Mouse (Mus musculus): ENCODE measurements around the gene Purb. TPM values are rescaled to one million over a fixed set of nuclear protein-coding genes. Genes with fewer than 3 reads are reported as not detected.

Purb gene
- polyA plus RNA-seq, 1 experiment from 2014 or later, result 29.2 TPM

DNA sequence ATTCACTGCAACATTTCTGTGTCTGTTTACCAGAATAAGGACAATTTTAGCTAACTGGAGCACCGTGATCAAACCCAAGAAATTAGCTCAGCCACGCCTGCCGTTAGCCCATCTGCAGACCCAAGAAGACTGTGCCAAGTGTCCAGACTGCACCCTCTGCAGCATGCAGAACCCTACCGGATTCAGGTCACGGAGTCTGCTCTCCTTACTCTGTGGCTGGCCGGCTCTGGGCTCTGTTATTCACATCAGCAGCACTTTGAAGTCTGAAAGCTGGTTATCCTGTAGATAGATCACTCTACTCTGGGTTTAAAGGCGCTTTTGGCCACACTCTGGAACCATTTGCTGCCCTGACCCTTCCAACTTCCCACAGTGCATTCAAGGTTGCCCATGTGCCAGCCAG, 4.5 kb upstream of the Purb start:
- no peak overlapping the region for H3K4me3 ChIP-seq (ENCODE audit: low read depth, low read length)
- no peak overlapping the region for H3K27ac ChIP-seq (replicated peaks; ENCODE audit: low read depth, low read length)
- H3K4me2 ChIP-seq (ENCODE audit: low read depth, low read length), result no peak overlapping the region
- no peaks in the 10 kb centered on the region for H3K36me3 ChIP-seq (ENCODE audit: control insufficient read depth, insufficient read depth, low read length)
- H3K4me1 ChIP-seq (ENCODE audit: control insufficient read depth, insufficient read depth, low read length), result no peaks in the 10 kb centered on the region
- no peak overlapping the region for H3K9ac ChIP-seq (ENCODE audit: low read depth, low read length)
- no peaks in the 10 kb centered on the region for H3K9me3 ChIP-seq (ENCODE audit: control insufficient read depth, low read length)
- WGBS, result 70% methylated on average over 7 of the region's 7 CpGs
- H3K27me3 ChIP-seq (replicated peaks; ENCODE audit: control insufficient read depth, insufficient read depth, low read length), result no peaks in the 10 kb centered on the region
- ATAC-seq (ENCODE audit: low read depth) (no peak), DNase-seq (ENCODE audit: low spot score) (no peak)

DNA sequence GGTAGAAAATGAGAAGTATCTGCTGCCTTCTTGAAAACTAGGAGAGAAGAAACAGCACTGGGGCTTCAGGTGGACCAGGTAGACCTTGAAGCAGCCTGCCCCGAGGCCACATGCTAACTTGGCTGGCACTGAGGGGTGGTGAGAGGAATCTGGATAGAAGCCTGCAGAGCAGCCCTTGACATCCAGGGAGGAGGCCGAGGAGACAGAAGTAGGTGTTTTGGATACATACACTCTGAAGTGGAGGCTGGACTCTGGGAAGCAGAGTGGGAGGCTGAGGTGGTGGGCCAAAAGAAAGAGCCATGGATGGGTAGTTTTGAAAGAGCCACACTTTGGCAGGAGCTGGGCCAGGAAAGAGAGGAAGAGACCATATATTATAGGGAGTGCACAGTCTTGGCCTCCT, 3.5 kb upstream of the Purb start:
- Histone ChIP-seq H3K4me1 (ENCODE audit: control insufficient read depth, insufficient read depth, low read length) (peaks cover 3% of the 10 kb centered on the region; the same call in 1 of the 2 replicates), H3K4me2 (ENCODE audit: low read depth, low read length) (no peak overlapping the region), H3K36me3 (ENCODE audit: control insufficient read depth, insufficient read depth, low read length) (no peaks in the 10 kb centered on the region), H3K9me3 (ENCODE audit: control insufficient read depth, low read length) (no peaks in the 10 kb centered on the region), H3K27me3 (replicated peaks; ENCODE audit: control insufficient read depth, insufficient read depth, low read length) (no peaks in the 10 kb centered on the region), H3K4me3 (ENCODE audit: low read depth, low read length) (no peak overlapping the region), H3K27ac (replicated peaks; ENCODE audit: low read depth, low read length) (no peak overlapping the region), H3K9ac (ENCODE audit: low read depth, low read length) (no peak overlapping the region)
- ATAC-seq (ENCODE audit: low read depth) (no peak), DNase-seq (ENCODE audit: low spot score) (no peak)
- WGBS, result 77% methylated on average over 2 of the region's 2 CpGs

DNA sequence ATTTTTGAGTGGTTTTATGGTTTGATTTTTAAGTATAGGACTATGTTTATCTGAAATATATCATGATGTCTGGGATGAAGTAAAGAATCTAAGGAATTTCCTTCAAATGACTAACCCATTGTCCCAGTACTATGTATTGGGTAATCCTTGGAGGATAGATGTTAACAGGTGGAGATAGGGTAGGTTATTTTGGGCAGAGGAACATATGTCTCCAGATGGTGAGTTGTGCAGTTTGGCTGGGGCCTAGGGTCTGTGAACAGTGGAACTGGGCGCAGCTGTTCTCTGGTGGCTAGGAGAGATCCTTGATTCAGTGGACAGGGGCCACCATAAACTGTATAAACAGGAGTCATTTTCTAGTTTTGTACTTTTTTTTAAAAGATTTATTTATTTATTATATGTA, 1.6 kb upstream of the Purb start:
- H3K36me3 ChIP-seq (ENCODE audit: control insufficient read depth, insufficient read depth, low read length), result no peaks in the 10 kb centered on the region
- no peak overlapping the region for H3K4me2 ChIP-seq (ENCODE audit: low read depth, low read length)
- H3K27me3 ChIP-seq (replicated peaks; ENCODE audit: control insufficient read depth, insufficient read depth, low read length), result no peaks in the 10 kb centered on the region
- ATAC-seq (ENCODE audit: low read depth) (0 out of 2 replicates have a peak, but pooled peaks have one; percentile 3), DNase-seq (ENCODE audit: low spot score) (peak; percentile 67)
- no peaks in the 10 kb centered on the region for H3K9me3 ChIP-seq (ENCODE audit: control insufficient read depth, low read length)
- peaks cover 17% of the 10 kb centered on the region; the same call in 1 of the 2 replicates for H3K4me1 ChIP-seq (ENCODE audit: control insufficient read depth, insufficient read depth, low read length)
- H3K27ac ChIP-seq (replicated peaks; ENCODE audit: low read depth, low read length), result no peak overlapping the region
- 100% methylated on average over 1 of the region's 1 CpGs for WGBS
- no peak overlapping the region for H3K9ac ChIP-seq (ENCODE audit: low read depth, low read length)
- no peak overlapping the region for H3K4me3 ChIP-seq (ENCODE audit: low read depth, low read length)

DNA sequence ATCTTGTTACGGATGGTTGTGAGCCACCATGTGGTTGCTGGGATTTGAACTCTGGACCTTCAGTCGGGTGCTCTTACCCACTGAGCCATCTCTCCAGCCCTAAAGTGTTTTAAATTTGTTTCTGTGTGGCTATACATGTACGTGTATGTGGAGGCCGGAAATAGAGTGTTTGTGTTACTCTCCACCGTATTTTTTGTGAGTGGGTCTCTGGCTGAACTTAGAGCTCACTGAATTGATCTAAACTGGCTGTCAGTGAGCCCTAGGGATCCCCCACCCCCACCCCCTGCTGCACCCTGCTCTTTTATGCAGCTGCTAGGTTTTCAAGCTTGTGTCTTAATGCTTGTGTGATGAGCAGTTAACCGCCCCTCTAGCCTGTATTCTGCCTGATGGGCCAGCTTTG, 1.2 kb upstream of the Purb start:
- H3K9me3 ChIP-seq (ENCODE audit: control insufficient read depth, low read length), result no peaks in the 10 kb centered on the region
- no peaks in the 10 kb centered on the region for H3K36me3 ChIP-seq (ENCODE audit: control insufficient read depth, insufficient read depth, low read length)
- 67% methylated on average over 6 of the region's 6 CpGs for WGBS
- 0 out of 2 replicates have a peak overlapping the region, but pooled peaks have one; percentile 76 for H3K4me2 ChIP-seq (ENCODE audit: low read depth, low read length)
- no peaks in the 10 kb centered on the region for H3K27me3 ChIP-seq (replicated peaks; ENCODE audit: control insufficient read depth, insufficient read depth, low read length)
- no peak overlapping the region for H3K4me3 ChIP-seq (ENCODE audit: low read depth, low read length)
- no peak for ATAC-seq (ENCODE audit: low read depth)
- H3K9ac ChIP-seq (ENCODE audit: low read depth, low read length), result no peak overlapping the region
- no peak for DNase-seq (ENCODE audit: low spot score)
- H3K27ac ChIP-seq (replicated peaks; ENCODE audit: low read depth, low read length), result peak overlapping the region; percentile 97; the same call in 1 of the 2 replicates
- H3K4me1 ChIP-seq (ENCODE audit: control insufficient read depth, insufficient read depth, low read length), result peaks cover 21% of the 10 kb centered on the region; the same call in 1 of the 2 replicates

DNA sequence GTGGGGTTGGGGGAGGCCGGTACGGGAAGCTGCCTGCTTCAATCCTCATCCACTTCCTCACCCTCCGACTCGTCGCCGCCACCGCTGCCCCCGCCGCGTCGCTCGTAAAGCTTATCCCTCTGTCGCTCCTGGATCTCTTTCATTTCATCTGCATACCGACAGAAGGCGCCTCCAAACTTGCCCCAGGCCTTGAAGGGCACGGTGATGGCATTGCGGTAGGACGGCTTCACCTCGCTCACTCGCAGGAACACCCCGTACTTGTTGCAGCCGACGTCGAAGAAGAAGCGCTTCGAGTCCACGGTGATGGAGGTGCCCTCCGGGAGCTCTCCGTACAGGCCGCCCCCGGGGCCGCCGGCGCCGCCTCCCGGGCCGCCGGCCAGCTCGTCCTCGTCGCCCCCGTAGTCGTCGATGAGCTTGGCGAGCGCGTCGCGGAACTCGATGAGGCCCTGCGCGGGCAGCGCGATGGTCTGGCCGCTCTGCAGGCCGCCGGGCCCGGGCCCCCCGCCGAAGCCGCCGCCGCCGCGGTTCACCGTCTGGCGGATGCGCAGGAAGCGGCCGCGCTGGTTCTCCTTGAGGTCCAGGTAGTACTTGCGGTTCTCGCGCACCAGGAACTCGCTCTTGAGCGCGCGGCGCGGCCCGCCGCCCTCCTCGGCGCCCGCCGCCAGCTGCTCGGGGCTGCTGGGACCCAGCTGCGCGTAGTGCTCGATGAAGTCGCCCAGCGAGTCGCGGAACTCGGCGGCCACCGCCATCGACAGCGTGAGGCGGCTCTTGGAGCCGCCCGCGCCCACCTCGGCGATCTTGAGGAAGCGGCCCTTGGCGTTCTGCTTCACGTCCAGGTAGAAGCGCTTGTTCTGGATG, 614 bp downstream of the Purb start:
- peak overlapping the region; percentile 93 for H3K9ac ChIP-seq (ENCODE audit: low read depth, low read length)
- WGBS, result under 1% methylated on average over 50 of the region's 109 CpGs

DNA sequence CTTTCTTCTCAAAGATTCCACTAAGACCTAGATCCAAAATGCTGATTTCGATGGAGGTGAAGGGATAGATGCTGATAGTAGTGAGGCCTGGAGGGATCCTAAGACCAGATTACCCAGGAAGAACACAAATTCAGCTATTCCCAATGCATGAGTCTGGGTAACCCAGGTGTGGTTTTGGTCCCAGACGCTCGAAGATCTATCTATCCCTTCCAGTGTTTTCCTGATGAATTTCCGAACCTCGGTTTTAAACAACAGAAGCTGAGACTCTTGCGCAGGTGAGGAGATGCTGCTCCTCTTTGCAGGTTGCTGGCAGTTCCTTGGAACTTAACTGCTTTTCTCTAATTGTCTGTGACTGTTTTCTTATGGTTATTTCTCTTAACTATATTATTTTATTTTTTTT, 1.3 kb downstream of the Purb start:
- Histone ChIP-seq H3K4me2 (ENCODE audit: low read depth, low read length) (peak overlapping the region; percentile 90), H3K27me3 (replicated peaks; ENCODE audit: control insufficient read depth, insufficient read depth, low read length) (no peaks in the 10 kb centered on the region), H3K4me3 (ENCODE audit: low read depth, low read length) (peak overlapping the region; percentile 97), H3K4me1 (ENCODE audit: control insufficient read depth, insufficient read depth, low read length) (peaks cover 42% of the 10 kb centered on the region), H3K9me3 (ENCODE audit: control insufficient read depth, low read length) (no peaks in the 10 kb centered on the region), H3K36me3 (ENCODE audit: control insufficient read depth, insufficient read depth, low read length) (peaks cover 12% of the 10 kb centered on the region), H3K9ac (ENCODE audit: low read depth, low read length) (peak overlapping the region; percentile 93), H3K27ac (replicated peaks; ENCODE audit: low read depth, low read length) (peak overlapping the region; percentile 97)
- WGBS, result 32% methylated on average over 6 of the region's 6 CpGs
- ATAC-seq (ENCODE audit: low read depth), result no peak
- no peak for DNase-seq (ENCODE audit: low spot score)

More for the DNA sequence above, 614 bp downstream of the Purb start:
- peak; percentile 42 for DNase-seq (ENCODE audit: low spot score)
- H3K27me3 ChIP-seq (replicated peaks; ENCODE audit: control insufficient read depth, insufficient read depth, low read length), result no peaks in the 10 kb centered on the region
- H3K27ac ChIP-seq (replicated peaks; ENCODE audit: low read depth, low read length), result peak overlapping the region; percentile 97
- H3K36me3 ChIP-seq (ENCODE audit: control insufficient read depth, insufficient read depth, low read length), result peaks cover 12% of the 10 kb centered on the region
- no peaks in the 10 kb centered on the region for H3K9me3 ChIP-seq (ENCODE audit: control insufficient read depth, low read length)
- 0 out of 2 replicates have a peak, but pooled peaks have one; percentile 3 for ATAC-seq (ENCODE audit: low read depth)
- peaks cover 38% of the 10 kb centered on the region for H3K4me1 ChIP-seq (ENCODE audit: control insufficient read depth, insufficient read depth, low read length)
- peak overlapping the region; percentile 97 for H3K4me3 ChIP-seq (ENCODE audit: low read depth, low read length)
- peak overlapping the region; percentile 90 for H3K4me2 ChIP-seq (ENCODE audit: low read depth, low read length)

DNA sequence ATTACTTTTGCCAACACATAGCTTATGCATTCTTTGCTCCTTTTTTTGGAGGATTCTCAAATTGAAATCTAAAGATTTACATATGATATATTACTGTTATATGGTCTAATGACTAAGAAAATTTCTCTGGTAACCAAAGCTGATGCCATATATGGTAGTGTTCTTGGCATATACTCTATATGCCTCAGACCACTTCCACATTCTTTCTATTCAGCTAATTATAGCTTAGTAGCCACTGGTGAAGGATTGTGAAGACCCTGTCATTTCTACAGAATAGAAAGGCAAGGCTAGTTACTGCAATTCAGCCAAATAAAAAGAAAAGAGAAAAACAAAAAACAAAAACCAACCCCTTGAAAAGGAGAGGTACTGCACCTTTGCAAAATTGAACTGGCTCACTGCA, 3.6 kb downstream of the Purb start:
- Histone ChIP-seq H3K36me3 (ENCODE audit: control insufficient read depth, insufficient read depth, low read length) (peaks cover 19% of the 10 kb centered on the region), H3K4me2 (ENCODE audit: low read depth, low read length) (peak overlapping the region; percentile 90), H3K4me1 (ENCODE audit: control insufficient read depth, insufficient read depth, low read length) (peaks cover 45% of the 10 kb centered on the region), H3K4me3 (ENCODE audit: low read depth, low read length) (peak overlapping the region; percentile 97), H3K27ac (replicated peaks; ENCODE audit: low read depth, low read length) (peak overlapping the region; percentile 67), H3K9me3 (ENCODE audit: control insufficient read depth, low read length) (no peaks in the 10 kb centered on the region), H3K27me3 (replicated peaks; ENCODE audit: control insufficient read depth, insufficient read depth, low read length) (no peaks in the 10 kb centered on the region), H3K9ac (ENCODE audit: low read depth, low read length) (peak overlapping the region; percentile 51)
- ATAC-seq (ENCODE audit: low read depth) (no peak), DNase-seq (ENCODE audit: low spot score) (peak; percentile 57)

DNA sequence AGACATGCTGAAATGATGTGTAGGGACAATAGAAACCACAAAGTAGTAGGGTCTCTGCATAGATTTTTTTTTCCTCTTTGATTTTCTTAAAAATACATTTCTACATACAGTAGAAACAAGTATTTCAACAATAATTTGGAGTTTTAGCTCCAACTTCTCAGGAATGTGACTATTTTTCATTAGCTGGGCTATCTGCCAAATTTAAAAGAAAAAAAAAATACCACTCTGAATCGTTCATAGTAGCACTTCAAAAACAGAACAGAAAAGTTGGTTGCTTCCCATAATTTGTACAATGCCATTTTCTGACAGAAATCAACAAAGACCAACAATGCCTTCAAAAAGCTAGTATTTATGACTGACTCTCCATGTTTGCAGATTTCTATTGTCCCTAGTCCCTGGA, 4.2 kb downstream of the Purb start:
- Histone ChIP-seq H3K27me3 (replicated peaks; ENCODE audit: control insufficient read depth, insufficient read depth, low read length) (no peaks in the 10 kb centered on the region), H3K4me2 (ENCODE audit: low read depth, low read length) (peak overlapping the region; percentile 90), H3K9me3 (ENCODE audit: control insufficient read depth, low read length) (no peaks in the 10 kb centered on the region), H3K27ac (replicated peaks; ENCODE audit: low read depth, low read length) (peak overlapping the region; percentile 63; the same call in 1 of the 2 replicates), H3K36me3 (ENCODE audit: control insufficient read depth, insufficient read depth, low read length) (peaks cover 25% of the 10 kb centered on the region), H3K4me1 (ENCODE audit: control insufficient read depth, insufficient read depth, low read length) (peaks cover 45% of the 10 kb centered on the region), H3K9ac (ENCODE audit: low read depth, low read length) (0 out of 2 replicates have a peak overlapping the region, but pooled peaks have one; percentile 42), H3K4me3 (ENCODE audit: low read depth, low read length) (peak overlapping the region; percentile 97)
- WGBS, result 6% methylated on average over 1 of the region's 1 CpGs
- ATAC-seq (ENCODE audit: low read depth) (no peak), DNase-seq (ENCODE audit: low spot score) (no peak)
